Mouse (Mus musculus): ENCODE results near the gene Ppp1r1c. TPM values are rescaled to one million over a fixed set of nuclear protein-coding genes. Genes with fewer than 3 reads are reported as not detected.
A peak's percentile ranks its signal among the peaks of the same experiment; 100 is the strongest.

Ppp1r1c gene
- polyA plus RNA-seq, 1 experiment from 2014 or later: not detected

GRCm38 (mm10) chr2:79695939-79696338 lies 11.6 kb upstream of the Ppp1r1c start:
- ATAC-seq (ENCODE audit: low FRiP score, low TSS enrichment) (no peak), DNase-seq (ENCODE audit: low spot score) (no peak)
- Histone ChIP-seq H3K4me2 (replicated peaks; ENCODE audit: low read depth) (no peak overlapping the region), H3K9me3 (ENCODE audit: control insufficient read depth, low read length) (no peaks in the 10 kb centered on the region), H3K27me3 (ENCODE audit: control insufficient read depth, insufficient read depth, low read length) (no peaks in the 10 kb centered on the region), H3K27ac (replicated peaks) (no peak overlapping the region), H3K9ac (ENCODE audit: low read length) (no peak overlapping the region), H3K4me3 (ENCODE audit: low read depth, low read length) (no peak overlapping the region), H3K36me3 (ENCODE audit: control insufficient read depth, insufficient read depth, low read length) (no peaks in the 10 kb centered on the region), H3K4me1 (replicated peaks; ENCODE audit: control insufficient read depth, insufficient read depth) (no peaks in the 10 kb centered on the region)
- WGBS: 83% methylated on average over 12 of the region's 12 CpGs
- TF ChIP-seq CTCF (IDR thresholded peaks at IDR 0.05; ENCODE audit: low read depth) (no peak), EP300 (optimal IDR thresholded peaks at IDR 0.05) (no peak)

- Histone ChIP-seq H3K4me2 (replicated peaks; ENCODE audit: low read depth) (no peak overlapping the region), H3K4me3 (ENCODE audit: low read depth, low read length) (no peak overlapping the region), H3K4me1 (replicated peaks; ENCODE audit: control insufficient read depth, insufficient read depth) (no peaks in the 10 kb centered on the region), H3K36me3 (ENCODE audit: control insufficient read depth, insufficient read depth, low read length) (no peaks in the 10 kb centered on the region), H3K9me3 (ENCODE audit: control insufficient read depth, low read length) (no peaks in the 10 kb centered on the region), H3K27ac (replicated peaks) (no peak overlapping the region), H3K9ac (ENCODE audit: low read length) (no peak overlapping the region), H3K27me3 (ENCODE audit: control insufficient read depth, insufficient read depth, low read length) (no peaks in the 10 kb centered on the region)
- TF ChIP-seq CTCF (IDR thresholded peaks at IDR 0.05; ENCODE audit: low read depth): no peak
- TF ChIP-seq EP300 (optimal IDR thresholded peaks at IDR 0.05): no peak
- no peak for ATAC-seq (ENCODE audit: low FRiP score, low TSS enrichment)
- no peak for DNase-seq (ENCODE audit: low spot score)
- 69% methylated on average over 10 of the region's 10 CpGs for WGBS
Measured at GRCm38 (mm10) chr2:79696478-79697230, 10.9 kb upstream of the Ppp1r1c start.

GRCm38 (mm10) chr2:79698166-79698565 lies 9.4 kb upstream of the Ppp1r1c start:
- 53% methylated on average over 2 of the region's 2 CpGs for WGBS
- 0 out of 2 replicates have a peak overlapping the region, but pooled peaks have one; percentile 3 for H3K27ac ChIP-seq (replicated peaks)
- no peak for DNase-seq (ENCODE audit: low spot score)

GRCm38 (mm10) chr2:79704773-79705172 lies 2.8 kb upstream of the Ppp1r1c start:
- ATAC-seq (ENCODE audit: low FRiP score, low TSS enrichment): peak; percentile 83
- no peaks in the 10 kb centered on the region for H3K9me3 ChIP-seq (ENCODE audit: control insufficient read depth, low read length)
- no peaks in the 10 kb centered on the region for H3K4me1 ChIP-seq (replicated peaks; ENCODE audit: control insufficient read depth, insufficient read depth)
- no peaks in the 10 kb centered on the region for H3K36me3 ChIP-seq (ENCODE audit: control insufficient read depth, insufficient read depth, low read length)
- H3K27ac ChIP-seq (replicated peaks): no peak overlapping the region
- TF ChIP-seq CTCF (IDR thresholded peaks at IDR 0.05; ENCODE audit: low read depth) (no peak), EP300 (optimal IDR thresholded peaks at IDR 0.05) (no peak)
- DNase-seq (ENCODE audit: low spot score): no peak
- H3K4me3 ChIP-seq (ENCODE audit: low read depth, low read length): no peak overlapping the region
- WGBS: 63% methylated on average over 2 of the region's 2 CpGs
- no peaks in the 10 kb centered on the region for H3K27me3 ChIP-seq (ENCODE audit: control insufficient read depth, insufficient read depth, low read length)
- H3K9ac ChIP-seq (ENCODE audit: low read length): no peak overlapping the region
- H3K4me2 ChIP-seq (replicated peaks; ENCODE audit: low read depth): no peak overlapping the region

More at GRCm38 (mm10) chr2:79698166-79698565, 9.4 kb upstream of the Ppp1r1c start:
- no peak overlapping the region for H3K4me2 ChIP-seq (replicated peaks; ENCODE audit: low read depth)
- H3K4me1 ChIP-seq (replicated peaks; ENCODE audit: control insufficient read depth, insufficient read depth): no peaks in the 10 kb centered on the region
- H3K9ac ChIP-seq (ENCODE audit: low read length): no peak overlapping the region
- H3K9me3 ChIP-seq (ENCODE audit: control insufficient read depth, low read length): no peaks in the 10 kb centered on the region
- TF ChIP-seq EP300 (optimal IDR thresholded peaks at IDR 0.05): peak; percentile 30
- TF ChIP-seq CTCF (IDR thresholded peaks at IDR 0.05; ENCODE audit: low read depth): no peak
- H3K27me3 ChIP-seq (ENCODE audit: control insufficient read depth, insufficient read depth, low read length): no peaks in the 10 kb centered on the region
- ATAC-seq (ENCODE audit: low FRiP score, low TSS enrichment): peak; percentile 92
- no peaks in the 10 kb centered on the region for H3K36me3 ChIP-seq (ENCODE audit: control insufficient read depth, insufficient read depth, low read length)
- no peak overlapping the region for H3K4me3 ChIP-seq (ENCODE audit: low read depth, low read length)

GRCm38 (mm10) chr2:79713662-79714091 lies 6.1 kb downstream of the Ppp1r1c start:
- no peak overlapping the region for H3K27ac ChIP-seq (replicated peaks)
- WGBS: 45% methylated on average over 3 of the region's 3 CpGs
- no peak overlapping the region for H3K9ac ChIP-seq (ENCODE audit: low read length)
- ATAC-seq (ENCODE audit: low FRiP score, low TSS enrichment) (no peak), DNase-seq (ENCODE audit: low spot score) (no peak)
- no peaks in the 10 kb centered on the region for H3K36me3 ChIP-seq (ENCODE audit: control insufficient read depth, insufficient read depth, low read length)
- no peak overlapping the region for H3K4me2 ChIP-seq (replicated peaks; ENCODE audit: low read depth)
- H3K4me3 ChIP-seq (ENCODE audit: low read depth, low read length): no peak overlapping the region
- H3K4me1 ChIP-seq (replicated peaks; ENCODE audit: control insufficient read depth, insufficient read depth): no peaks in the 10 kb centered on the region
- no peaks in the 10 kb centered on the region for H3K9me3 ChIP-seq (ENCODE audit: control insufficient read depth, low read length)
- TF ChIP-seq CTCF (IDR thresholded peaks at IDR 0.05; ENCODE audit: low read depth) (no peak), EP300 (optimal IDR thresholded peaks at IDR 0.05) (no peak)
- no peaks in the 10 kb centered on the region for H3K27me3 ChIP-seq (ENCODE audit: control insufficient read depth, insufficient read depth, low read length)

GRCm38 (mm10) chr2:79714745-79715144 lies 7.2 kb downstream of the Ppp1r1c start:
- DNase-seq (ENCODE audit: low spot score): no peak
- H3K27me3 ChIP-seq (ENCODE audit: control insufficient read depth, insufficient read depth, low read length): no peaks in the 10 kb centered on the region
- no peak for ATAC-seq (ENCODE audit: low FRiP score, low TSS enrichment)
- TF ChIP-seq CTCF (IDR thresholded peaks at IDR 0.05; ENCODE audit: low read depth): no peak
- TF ChIP-seq EP300 (optimal IDR thresholded peaks at IDR 0.05): no peak
- WGBS: 70% methylated on average over 6 of the region's 6 CpGs
- no peaks in the 10 kb centered on the region for H3K9me3 ChIP-seq (ENCODE audit: control insufficient read depth, low read length)
- H3K4me1 ChIP-seq (replicated peaks; ENCODE audit: control insufficient read depth, insufficient read depth): no peaks in the 10 kb centered on the region
- no peaks in the 10 kb centered on the region for H3K36me3 ChIP-seq (ENCODE audit: control insufficient read depth, insufficient read depth, low read length)
- H3K4me2 ChIP-seq (replicated peaks; ENCODE audit: low read depth): no peak overlapping the region
- H3K4me3 ChIP-seq (ENCODE audit: low read depth, low read length): no peak overlapping the region
- H3K9ac ChIP-seq (ENCODE audit: low read length): no peak overlapping the region
- H3K27ac ChIP-seq (replicated peaks): no peak overlapping the region
